Mouse (Mus musculus): ENCODE results near the gene Syap1.
"Not testable (repeated sequence)": the region's sequence is repeated elsewhere in the genome, so short reads cannot be mapped to it uniquely, and the experiment has no call there.

Gene Syap1

DNA sequence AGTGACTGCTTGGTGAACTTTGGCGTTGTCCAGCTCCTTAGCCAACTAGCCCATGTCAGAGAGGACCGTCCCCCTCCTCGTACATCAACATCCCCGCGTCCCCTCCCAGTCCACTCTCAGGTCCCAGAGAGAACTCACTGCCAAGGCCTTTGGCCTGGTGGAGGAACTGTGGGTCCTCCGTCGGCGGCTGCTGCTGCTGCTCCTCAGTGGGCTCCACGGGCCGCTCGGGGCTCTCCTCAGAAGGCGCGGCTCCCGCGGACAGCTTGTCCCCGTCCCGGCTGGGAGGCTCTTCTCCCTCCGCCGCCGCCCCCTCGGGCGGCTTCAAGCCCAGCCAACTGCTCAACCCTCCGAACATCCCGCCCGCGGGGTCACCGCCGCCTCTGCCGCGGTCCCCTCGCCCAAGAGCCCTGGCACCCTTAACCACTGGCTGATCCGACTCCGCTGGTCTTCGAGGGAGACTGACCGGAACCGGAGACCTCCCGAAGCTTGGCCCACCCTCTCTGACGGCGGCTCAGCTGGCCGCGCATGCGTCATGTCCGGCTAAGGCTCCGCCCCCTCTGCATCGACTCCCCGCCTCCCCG lies at the start of gene Syap1:
Gene Syap1 (minus strand): TSS at position 517 of the 581 bp plus-strand sequence.
- DNase-seq (ENCODE audit: extremely low spot score): peak; percentile 75

DNA sequence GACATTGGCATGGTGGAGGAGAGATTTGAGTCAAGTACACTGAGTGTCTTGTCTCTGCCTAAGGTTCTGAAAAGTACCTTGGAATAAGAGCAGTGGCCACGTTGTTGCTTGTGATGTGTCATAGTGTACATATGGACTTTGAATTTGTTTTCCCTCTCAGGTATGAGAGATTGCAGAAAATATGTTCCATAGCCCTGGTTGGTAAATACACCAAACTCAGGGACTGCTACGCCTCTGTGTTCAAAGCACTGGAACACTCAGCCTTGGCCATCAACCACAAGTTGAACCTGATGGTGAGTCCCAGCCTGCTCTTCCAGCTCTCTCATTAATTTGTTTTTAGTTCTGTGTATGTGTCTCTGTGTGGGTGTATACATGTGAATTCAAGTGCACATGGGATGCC lies 43.2 kb upstream of the Syap1 start:
- DNase-seq (ENCODE audit: extremely low spot score): no peak

DNA sequence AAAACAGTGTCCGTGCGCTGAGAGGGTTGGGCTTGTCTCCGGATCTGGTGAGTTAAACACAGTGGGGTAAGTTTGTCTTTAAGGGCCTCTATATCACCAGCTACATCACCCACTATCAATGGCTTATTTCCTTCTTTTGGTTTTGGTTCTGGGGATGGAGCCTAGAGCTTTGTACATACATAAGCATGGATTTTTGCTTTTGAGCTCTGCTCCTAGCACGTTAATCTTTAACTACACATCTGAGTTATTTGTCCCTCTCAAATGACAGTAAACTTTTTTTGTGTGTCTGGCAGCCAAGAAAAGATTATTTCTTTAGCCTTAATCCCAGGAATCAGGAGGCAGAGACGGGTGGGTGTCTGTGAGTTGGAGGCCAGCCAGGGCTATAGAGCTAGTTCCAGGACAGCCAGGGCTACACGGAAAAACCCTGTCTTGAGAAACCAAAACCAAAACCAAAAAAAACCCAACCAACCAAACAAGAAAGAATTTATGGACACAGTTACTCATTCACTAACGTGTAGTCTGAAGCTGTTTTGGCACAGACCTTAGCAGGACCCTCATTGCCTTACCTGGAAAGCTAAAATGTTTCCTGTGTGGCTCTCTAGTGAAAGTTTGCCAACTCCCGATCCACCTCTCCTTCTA lies 33.4 kb upstream of the Syap1 start:
- DNase-seq (ENCODE audit: extremely low spot score): no peak

DNA sequence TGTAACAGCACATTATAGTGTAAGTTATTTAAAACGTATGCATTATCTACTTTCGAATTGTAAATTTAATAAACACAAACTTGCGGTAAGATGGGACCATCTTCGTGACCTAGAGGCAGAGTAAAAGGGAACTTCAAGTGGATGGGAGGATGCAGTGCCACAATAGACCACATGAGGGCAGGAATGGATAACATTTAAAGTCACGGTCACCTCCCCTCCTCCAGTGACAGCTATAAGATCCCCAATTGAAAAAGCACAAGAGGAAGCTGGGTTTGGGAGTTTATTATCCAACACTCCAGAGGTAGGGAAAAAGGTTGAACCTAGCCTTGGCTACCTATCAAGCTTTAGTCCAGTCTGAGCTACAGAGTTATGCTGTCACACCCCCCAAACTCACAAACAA lies 27.4 kb upstream of the Syap1 start:
- DNase-seq (ENCODE audit: extremely low spot score): peak; percentile 25

DNA sequence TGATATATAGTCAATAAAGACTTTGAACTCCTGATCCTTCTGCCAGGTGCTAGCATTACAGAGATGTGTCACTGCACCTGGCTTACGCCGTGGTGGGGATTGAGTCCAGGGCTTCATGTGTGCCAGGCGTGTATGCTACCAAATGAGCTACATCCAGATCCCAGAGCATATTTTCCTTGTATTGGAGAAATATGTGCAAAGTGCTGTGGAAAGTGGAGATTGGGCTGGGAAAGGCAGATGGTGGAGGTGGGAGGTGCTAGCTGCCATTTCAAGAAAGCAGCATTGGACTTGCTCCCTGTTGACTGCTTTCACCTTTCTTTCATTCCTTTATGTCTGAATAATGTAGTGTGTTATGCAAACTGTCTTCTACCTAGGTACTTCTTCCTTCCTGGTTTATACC lies 25.4 kb upstream of the Syap1 start:
- DNase-seq (ENCODE audit: extremely low spot score): no peak

DNA sequence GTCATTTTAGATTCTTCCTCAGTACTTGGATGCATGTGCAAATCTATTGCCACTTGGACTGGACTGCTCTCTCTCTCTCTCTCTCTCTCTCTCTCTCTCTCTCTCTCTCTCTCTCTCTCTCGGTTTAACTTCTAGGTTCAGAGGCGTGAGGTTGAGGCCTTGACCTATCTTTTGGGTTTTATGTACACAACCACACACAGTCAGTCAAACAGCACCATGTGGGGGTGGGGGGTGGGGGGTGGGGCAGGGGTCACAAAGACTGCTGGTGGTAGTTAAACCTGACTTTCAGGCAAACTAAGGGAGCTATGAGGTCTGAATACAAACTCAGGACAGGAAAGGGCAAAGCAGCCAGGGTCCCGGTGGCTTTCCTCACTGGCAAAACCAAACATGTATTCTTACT lies 19.3 kb upstream of the Syap1 start:
- DNase-seq (ENCODE audit: extremely low spot score): no peak

DNA sequence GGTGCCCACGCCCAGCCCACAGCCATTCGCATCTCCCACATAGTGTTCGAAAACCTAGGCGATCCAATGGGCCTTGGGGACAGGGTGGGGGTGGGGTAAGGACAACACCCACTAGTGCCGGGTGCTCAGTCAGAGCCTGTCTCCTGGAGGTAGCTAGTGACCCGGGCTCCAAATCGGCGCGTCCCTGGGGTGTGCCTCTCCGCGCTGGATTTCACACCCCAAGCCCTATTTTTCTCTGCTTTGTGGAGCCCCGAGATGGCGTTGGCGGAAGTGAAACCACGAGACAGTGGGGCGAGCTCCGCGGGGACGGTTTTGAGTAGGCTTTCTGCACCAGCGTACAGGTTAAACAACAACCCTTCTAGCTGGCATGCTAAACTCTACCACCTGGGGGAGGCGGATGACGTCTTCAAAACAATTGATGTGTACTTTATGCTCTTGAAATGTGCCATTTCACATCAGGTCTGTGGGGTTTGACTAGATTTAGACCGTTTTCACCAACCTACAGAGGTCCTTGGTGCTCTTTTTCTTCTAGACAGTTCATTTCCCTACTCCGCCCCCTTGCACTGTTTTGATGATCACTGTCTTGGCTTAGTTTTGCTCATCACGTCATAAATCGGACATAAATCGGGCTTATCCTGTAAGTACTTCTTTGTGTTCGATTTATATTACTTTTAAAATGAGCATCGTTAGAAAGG lies 13.9 kb upstream of the Syap1 start:
- DNase-seq (ENCODE audit: extremely low spot score): peak; percentile 6

DNA sequence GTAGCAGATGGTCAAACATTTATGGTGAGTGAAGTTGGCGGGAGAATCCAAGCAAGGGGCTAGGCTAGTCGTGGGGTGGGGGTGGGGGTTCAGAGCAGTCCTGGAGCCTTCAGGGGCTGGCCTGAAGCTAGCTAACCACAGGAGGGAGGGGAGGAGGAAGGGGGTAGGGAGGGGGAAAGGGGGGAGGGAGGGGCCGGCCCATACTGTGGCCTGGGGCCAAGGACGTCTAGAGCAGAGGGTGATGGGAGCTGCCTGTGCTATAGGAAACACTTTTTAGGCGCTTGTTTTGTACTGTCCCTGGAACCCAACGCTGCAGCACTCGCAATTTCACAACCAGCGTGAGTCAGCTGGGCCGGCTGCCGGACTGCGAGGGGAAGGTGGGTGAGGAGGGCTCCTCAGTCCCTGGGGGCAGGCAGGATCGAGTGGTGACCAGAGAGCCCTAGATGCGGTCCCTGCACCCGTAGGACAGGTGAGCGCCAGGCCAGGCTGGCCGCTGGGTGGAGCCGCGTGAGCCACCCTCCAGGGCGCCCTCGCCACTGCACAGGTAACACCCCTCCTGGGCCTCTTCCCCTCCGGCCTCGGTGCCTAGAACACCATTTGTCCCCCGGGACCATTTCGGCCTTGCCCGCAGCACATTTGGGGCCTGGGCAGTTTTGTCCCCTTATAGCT lies 13.3 kb upstream of the Syap1 start:
- DNase-seq (ENCODE audit: extremely low spot score): peak; percentile 64

DNA sequence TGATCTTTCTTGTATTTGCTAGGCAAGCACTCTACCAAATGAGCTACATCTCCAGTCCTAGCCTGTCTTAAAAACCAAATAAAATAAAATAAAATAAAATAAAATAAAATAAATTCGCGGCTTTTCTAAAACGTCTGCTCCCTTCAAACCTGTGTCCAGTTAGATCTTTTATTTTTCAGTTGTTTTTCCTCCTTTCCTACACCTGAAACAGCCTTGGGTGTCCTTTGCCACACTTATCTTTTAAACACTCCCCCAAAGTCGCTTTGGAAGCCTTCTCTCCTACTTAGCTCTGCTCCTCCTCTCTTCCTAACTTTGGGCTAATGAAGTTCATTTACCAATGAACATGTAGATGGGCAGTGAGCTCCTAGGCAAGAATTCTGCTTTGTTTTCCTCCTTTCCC lies 12.7 kb upstream of the Syap1 start, which contains the start of gene Ctps2:
Gene Ctps2 (plus strand): TSS at position 301 of the 400 bp plus-strand sequence.
- DNase-seq (ENCODE audit: extremely low spot score): no peak

DNA sequence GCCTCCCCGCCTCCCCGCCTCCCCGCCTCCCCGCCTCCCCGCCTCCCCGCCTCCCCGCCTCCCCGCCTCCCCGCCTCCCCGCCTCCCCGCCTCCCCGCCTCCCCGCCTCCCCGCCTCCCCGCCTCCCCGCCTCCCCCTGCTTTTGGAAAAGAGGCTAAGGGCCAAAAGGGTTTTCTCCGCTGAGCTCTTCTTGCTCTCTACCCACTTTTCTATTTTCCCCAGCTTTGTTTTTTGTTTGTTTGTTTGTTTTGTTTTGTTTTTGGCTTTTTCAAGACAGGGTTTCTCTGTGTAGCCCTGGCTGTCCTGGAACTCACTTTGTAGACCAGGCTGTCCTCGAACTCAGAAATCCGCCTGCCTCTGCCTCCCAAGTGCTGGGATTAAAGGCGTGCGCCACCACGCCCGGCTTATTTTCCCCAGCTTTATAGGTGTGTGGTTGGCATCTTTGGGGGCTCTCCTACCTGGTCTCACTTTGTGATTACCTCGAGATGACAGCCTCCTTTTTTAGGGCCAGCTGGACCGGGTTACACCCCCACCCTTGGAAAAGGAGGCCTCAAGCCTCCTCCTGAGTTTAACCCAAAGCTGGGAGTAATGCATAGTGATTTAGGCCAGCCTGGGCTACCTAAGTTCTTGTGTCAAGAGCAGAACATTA lies 452 bp upstream of the Syap1 start:
- not testable (repeated sequence) for DNase-seq (ENCODE audit: extremely low spot score)

DNA sequence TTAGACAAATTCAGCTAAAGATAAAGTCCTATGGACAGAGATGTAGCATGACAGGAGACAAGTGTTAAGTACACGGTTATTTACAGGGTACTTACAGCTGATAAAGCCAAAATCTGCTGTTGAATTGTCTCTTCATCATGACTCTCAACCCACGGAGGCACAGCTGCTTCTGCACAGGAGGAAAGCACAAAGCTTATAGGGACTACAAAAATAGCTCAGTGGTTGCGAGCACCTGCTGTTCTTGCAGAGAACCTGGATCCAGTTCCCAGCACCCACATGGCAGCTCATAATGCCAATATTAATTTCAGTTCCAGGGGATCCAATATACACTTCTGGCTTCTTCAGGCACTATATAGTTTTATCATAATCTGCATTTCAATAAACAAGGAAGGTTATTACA lies 10.0 kb downstream of the Syap1 start:
- DNase-seq (ENCODE audit: extremely low spot score): no peak

DNA sequence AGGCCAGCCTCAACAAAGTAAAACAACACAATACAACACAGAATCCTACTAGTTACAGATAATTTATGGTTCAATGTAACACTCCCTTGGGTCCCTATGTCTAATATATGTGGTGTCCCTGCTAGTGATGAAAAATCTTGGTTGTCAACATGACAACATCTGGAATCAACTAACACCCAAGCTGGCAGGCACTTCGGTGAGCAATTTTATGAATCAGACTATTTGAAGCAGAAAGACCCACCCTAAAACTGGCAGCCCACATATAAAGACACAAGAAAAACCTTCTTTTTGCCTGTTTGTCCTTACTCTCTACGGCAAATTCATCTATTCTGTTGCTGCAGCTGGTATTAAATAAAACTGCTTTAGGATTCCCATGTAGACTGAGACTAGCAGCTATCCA lies 14.5 kb downstream of the Syap1 start:
- DNase-seq (ENCODE audit: extremely low spot score): no peak

DNA sequence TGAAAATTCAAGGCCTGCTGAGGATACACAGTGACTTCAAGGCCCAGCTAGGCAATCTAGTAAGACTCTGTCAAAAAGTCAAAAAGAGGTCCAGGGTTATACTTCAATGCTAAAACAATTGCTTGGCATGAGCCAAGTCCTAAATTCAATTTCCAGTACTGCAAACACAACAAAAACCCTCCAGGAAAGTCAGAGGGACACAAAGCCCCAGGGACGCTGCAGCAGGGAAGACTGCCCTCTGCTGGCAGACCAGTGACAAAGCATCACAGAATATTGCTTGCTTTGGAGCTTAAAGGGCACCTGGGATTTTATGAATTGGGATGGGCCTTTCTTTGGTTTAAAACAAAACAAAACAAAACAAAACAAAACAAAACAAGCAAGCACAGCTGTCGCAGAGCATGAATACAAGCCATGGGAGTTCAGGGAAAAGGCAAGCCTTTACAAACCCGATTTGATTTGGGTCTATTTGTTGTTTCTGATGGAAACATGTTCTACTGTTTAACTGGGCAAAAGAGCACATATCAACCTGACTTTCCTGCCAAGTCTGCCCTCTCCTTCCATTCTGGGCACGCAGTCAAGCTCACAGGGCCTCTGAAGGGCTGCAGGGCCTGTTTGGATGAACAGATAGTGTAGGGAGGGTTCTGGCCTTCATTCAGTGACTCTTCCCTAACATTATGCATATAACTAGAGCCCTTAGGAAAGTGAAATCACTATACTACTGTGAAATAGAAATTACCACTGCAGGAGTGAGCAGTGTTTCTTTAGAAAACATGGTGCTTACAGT lies 16.3 kb downstream of the Syap1 start:
- peak; percentile 8 for DNase-seq (ENCODE audit: extremely low spot score)

DNA sequence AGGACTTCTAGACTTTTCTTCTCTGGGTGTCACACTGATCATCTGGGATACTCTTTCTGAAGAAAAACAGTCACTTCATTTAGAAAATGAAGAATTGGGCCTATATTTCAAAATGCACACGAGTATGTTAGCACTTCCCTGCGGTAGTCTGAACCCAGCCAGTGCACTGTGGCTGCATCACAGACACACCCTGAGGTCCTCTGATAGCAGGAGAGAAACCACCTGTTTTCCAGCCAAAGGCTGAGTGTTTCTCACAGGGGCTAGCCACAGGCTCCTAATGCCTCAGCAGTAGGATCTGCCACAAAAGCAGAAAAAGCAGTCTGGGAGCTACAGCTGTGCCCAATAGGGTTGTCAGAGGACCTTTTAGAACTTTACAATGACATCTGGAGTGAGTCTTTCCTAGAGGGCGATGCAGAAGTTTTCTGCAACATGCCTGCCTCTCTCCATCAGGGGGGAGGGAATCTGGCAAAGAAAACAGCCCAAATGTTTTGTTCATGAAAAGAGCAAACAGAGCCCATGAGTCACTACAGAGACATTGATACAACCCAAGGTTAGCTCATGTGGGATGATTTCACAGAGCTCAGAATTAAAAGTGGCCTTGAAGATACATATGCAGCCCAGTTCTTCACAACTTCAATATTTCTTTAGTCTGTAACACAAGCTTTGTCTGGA lies 19.8 kb downstream of the Syap1 start:
- no peak for DNase-seq (ENCODE audit: extremely low spot score)

DNA sequence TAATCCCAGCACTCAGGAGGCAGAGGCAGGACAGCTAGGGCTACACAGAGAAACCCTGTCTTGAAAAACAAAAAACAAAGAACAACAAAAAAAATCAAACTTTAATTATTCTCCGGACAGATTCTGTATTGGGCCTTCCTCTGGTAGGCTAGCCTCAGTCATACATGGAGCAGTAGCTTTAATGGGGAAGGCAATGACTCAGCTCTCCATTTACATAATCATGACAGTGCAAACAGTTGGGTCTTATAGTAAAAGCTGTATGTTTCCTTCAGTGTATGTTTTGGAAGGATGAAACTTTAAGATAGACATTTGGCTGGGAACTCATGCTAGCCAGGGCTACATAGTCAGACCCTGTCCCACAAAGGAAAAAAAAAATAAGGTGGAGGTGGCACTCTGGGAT lies 39.6 kb downstream of the Syap1 start:
- no peak for DNase-seq (ENCODE audit: extremely low spot score)

DNA sequence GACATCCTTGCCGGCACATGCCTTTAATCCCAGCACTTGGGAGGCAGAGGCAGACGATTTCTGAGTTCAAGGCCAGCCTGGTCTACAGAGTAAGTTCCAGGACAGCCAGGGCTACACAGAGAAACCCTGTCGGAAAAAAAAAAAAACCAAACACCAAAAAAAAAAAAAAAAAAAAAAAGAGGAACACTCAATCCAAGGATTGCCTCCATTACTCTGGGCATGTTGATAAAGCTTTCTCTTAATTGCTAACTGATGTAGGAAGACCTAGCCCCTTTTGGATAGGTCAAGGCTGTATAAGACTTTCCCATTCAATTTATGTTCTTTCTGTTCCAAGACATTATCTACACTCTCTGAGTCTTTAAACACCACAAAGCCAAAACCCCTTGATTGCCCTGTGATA lies 42.7 kb downstream of the Syap1 start:
- DNase-seq (ENCODE audit: extremely low spot score): no peak

DNA sequence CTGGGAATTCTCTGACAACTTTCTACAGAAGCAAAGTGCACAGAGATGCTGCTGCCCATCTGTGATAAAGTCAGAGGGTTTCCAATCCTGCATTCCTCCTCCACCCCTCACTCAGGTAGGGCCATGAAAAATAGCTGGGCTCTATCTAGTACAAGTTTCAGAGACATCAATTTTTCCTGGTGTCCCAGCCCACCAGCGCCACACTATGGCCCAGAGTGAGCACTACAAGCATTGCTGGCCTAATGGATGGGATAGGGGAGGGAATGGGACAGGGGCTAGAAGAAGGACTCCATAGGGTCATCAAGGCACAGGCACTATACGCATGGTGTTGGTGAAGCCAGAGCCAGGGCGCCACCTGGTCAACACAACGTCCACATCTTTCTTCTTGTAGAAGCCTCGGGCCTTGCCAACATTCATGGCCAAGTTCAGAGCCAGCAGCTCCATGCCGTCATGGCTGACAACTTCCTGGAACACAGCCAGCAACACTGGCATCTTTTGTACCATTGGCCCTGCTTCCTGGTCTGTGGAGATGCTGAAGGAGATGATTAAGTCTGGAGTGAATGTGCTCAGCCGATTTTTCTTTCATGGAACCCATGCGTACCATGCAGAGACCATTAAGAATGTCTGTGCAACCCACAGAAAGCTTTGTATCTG lies 43.7 kb downstream of the Syap1 start:
- no peak for DNase-seq (ENCODE audit: extremely low spot score)

DNA sequence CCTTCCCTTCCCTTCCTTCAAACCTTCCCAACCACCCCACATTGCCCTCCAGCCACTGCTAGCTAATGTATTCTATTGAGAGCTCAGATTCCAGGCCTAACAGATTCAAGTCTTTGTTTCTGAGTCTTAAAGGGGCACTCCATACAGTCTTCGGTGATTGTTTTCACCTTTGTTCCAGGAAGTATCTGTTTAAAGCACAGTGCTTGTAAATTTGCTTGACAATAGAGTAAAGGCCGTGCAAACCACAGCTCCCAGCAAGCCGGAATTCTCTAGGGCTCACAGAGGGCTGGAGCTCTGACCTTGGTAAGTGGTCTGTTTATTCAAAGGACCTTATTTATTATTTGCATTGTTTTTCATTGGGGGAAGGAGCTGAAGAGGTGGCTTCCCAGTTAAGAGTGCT lies 56.1 kb downstream of the Syap1 start:
- peak; percentile 5 for DNase-seq (ENCODE audit: extremely low spot score)

DNA sequence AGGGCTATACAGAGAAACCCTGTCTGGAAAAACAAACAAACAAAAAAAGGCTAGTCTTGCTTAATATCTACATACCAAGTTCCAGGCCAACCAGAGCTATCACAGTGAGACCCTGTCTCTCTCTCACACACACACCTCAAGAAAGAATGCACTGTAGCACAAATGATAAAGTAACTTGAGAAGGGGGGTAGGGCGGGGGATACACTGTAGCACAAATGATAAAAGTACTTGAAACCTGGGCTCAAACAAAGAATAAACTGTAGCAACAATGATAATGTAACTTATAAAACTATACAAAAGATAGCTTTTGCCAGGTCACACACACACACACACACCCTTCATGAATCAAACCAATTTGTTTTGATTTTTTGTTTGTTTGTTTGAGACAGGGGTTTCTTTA lies 56.7 kb downstream of the Syap1 start:
- DNase-seq (ENCODE audit: extremely low spot score): no peak

DNA sequence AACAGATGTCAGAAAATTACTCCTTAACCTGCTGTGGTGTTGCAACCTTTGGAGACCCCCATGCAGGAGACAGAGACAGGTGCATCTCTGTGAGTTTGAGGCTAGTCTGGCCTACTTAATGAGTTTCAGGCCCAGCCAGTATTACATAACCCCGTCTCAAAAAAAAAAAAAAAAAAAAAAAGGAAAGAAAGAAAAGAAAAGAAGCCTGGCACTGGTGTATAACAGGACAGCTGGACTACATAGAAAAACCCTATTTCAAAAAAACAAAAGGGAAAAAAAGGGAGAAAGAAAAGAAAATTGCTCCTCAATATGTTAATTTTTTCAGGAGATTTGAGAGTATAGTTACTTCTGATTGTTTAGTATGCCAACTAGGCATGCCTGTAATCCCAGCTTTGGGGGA lies 57.2 kb downstream of the Syap1 start:
- no peak for DNase-seq (ENCODE audit: extremely low spot score)
